Mouse (Mus musculus): ENCODE results near the gene Dnajc1.

Dnajc1 gene

GRCm38 (mm10) chr2:18307440-18308305 is 85.0 kb downstream of the Dnajc1 start:
- DNase-seq (ENCODE audit: low read depth, low spot score): peak; percentile 44

GRCm38 (mm10) chr2:18300949-18301348 is 91.7 kb downstream of the Dnajc1 start:
- no peak for DNase-seq (ENCODE audit: low read depth, low spot score)

GRCm38 (mm10) chr2:18285175-18285574 is 107.5 kb downstream of the Dnajc1 start:
- DNase-seq (ENCODE audit: low read depth, low spot score): peak; percentile 24

GRCm38 (mm10) chr2:18265736-18266135 is 126.9 kb downstream of the Dnajc1 start:
- DNase-seq (ENCODE audit: low read depth, low spot score): no peak

- no peak for DNase-seq (ENCODE audit: low read depth, low spot score)
Observed at GRCm38 (mm10) chr2:18264579-18264978, 128.1 kb downstream of the Dnajc1 start.

- DNase-seq (ENCODE audit: low read depth, low spot score): no peak
Observed at GRCm38 (mm10) chr2:18262298-18262697, 130.3 kb downstream of the Dnajc1 start.

- DNase-seq (ENCODE audit: low read depth, low spot score): no peak
Observed at GRCm38 (mm10) chr2:18249224-18249623, 143.4 kb downstream of the Dnajc1 start.

- no peak for DNase-seq (ENCODE audit: low read depth, low spot score)
Observed at GRCm38 (mm10) chr2:18235524-18235923, 157.1 kb downstream of the Dnajc1 start.

GRCm38 (mm10) chr2:18232883-18233567 is 159.6 kb downstream of the Dnajc1 start:
- DNase-seq (ENCODE audit: low read depth, low spot score): no peak

- DNase-seq (ENCODE audit: low read depth, low spot score): no peak
Observed at GRCm38 (mm10) chr2:18231143-18231542, 161.5 kb downstream of the Dnajc1 start.

- no peak for DNase-seq (ENCODE audit: low read depth, low spot score)
Observed at GRCm38 (mm10) chr2:18229279-18229678, 163.4 kb downstream of the Dnajc1 start.

GRCm38 (mm10) chr2:18228486-18229062 is 164.1 kb downstream of the Dnajc1 start:
- DNase-seq (ENCODE audit: low read depth, low spot score): no peak

GRCm38 (mm10) chr2:18219569-18219968 is 173.1 kb downstream of the Dnajc1 start:
- no peak for DNase-seq (ENCODE audit: low read depth, low spot score)

GRCm38 (mm10) chr2:18219136-18219535 is 173.5 kb downstream of the Dnajc1 start:
- DNase-seq (ENCODE audit: low read depth, low spot score): no peak

GRCm38 (mm10) chr2:18218500-18218899 is 174.1 kb downstream of the Dnajc1 start:
- no peak for DNase-seq (ENCODE audit: low read depth, low spot score)

GRCm38 (mm10) chr2:18217867-18218266 is 174.8 kb downstream of the Dnajc1 start:
- DNase-seq (ENCODE audit: low read depth, low spot score): no peak

GRCm38 (mm10) chr2:18214031-18214430 is 178.6 kb downstream of the Dnajc1 start:
- no peak for DNase-seq (ENCODE audit: low read depth, low spot score)

GRCm38 (mm10) chr2:18209948-18210347 is 182.7 kb downstream of the Dnajc1 start:
- no peak for DNase-seq (ENCODE audit: low read depth, low spot score)

- no peak for DNase-seq (ENCODE audit: low read depth, low spot score)
Observed at GRCm38 (mm10) chr2:18209211-18209823, 183.3 kb downstream of the Dnajc1 start.

- no peak for DNase-seq (ENCODE audit: low read depth, low spot score)
Observed at GRCm38 (mm10) chr2:18208578-18208977, 184.1 kb downstream of the Dnajc1 start.

- DNase-seq (ENCODE audit: low read depth, low spot score): no peak
Observed at GRCm38 (mm10) chr2:18206811-18207210, 185.8 kb downstream of the Dnajc1 start.

- DNase-seq (ENCODE audit: low read depth, low spot score): peak; percentile 68
Observed at GRCm38 (mm10) chr2:18205118-18205517, 187.5 kb downstream of the Dnajc1 start.
